Mouse (Mus musculus): ENCODE data around the gene Hist1h3c.
"Not testable (repeated sequence)": the region's sequence is repeated elsewhere in the genome, so short reads cannot be mapped to it uniquely, and the experiment has no call there.

The Hist1h3c gene

DNA sequence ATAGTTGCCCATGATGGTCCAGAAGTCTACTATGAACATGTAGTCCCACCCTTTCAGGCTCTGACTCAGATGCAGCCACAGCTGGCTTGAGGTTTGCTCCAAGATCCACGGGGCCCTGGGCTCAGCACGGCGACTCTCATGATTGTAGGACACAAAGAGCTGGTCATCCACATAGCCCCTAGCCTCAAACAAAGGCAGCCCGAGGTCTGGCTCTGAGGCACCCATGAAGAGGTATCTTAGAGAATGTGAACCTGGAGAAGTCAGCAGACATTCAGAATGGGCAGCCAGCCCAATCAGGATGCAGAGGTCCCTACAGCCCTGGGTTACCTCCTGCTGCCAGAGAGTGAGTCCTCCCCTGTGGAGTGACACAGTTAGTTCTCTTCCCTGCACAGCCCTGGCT is 37.4 kb downstream of the Hist1h3c start:
- no peak for DNase-seq (ENCODE audit: low read depth in 1 of 2, low spot score in 2 of 2)

DNA sequence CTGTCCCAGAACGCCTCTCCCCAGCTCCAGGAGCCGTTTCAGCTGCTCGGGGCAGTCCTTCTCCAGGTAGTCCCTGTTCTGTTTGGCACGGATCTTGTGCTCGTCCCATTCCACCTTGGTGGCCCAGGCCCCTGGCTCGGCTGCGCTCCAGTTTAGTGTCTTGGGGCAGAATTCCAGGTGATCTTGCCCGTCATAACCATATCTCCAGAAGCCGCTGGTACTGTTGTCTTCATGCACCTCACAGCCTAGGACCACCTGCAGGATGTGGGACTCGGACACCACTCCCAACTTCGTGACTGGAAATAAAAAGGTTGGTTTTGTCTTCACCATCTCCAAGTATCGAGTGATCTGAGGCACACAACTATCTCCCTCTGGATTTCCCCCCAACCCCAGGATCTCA is 38.6 kb downstream of the Hist1h3c start:
- no peak for DNase-seq (ENCODE audit: low read depth in 1 of 2, low spot score in 2 of 2)

DNA sequence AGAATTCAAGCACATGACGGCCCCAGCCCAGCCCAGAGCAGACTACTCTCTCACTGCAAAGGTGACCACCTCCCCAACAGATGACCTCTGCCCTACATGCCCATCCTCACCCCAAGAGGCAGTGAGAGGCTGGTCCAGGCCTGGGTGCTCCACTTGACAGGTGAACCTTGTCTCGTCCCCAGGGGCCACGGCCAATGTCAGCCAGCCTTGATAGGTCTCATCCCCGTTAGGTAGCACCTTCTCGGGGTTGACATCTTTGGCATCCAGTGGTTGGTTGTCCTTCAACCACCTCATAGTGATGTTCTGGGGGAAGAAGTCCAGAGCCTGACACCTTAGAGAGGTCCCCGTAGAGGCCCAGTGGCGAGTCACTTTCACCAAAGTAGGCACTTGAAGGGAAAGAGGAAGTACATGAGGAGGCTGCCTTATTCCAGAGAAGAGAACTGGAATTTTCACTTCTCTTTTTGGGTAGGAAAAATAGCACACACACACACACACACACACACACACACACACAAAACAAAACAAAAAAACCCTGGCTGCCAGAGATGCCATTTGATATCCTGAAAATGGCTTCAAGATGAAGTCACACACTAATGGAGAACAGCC is 39.5 kb downstream of the Hist1h3c start:
- no peak for DNase-seq (ENCODE audit: low read depth in 1 of 2, low spot score in 2 of 2)

DNA sequence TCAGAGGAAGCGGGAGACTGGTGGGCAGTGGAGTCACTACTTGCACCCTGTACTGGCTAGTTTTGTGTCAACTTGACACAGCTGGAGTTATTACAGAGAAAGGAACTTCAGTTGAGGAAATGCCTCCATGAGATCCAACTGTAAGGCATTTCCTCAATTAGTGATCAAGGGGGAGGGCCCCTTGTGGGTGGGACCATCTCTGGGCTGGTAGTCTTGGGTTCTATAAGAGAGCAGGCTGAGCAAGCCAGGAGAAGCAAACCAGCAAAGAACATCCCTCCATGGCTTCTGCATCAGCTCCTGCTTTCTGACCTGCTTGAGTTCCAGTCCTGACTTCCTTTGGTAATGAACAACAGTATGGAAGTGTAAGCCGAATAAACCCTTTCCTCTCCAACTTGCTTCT is 42.6 kb downstream of the Hist1h3c start:
- not testable (repeated sequence) for DNase-seq (ENCODE audit: low read depth in 1 of 2, low spot score in 2 of 2)

DNA sequence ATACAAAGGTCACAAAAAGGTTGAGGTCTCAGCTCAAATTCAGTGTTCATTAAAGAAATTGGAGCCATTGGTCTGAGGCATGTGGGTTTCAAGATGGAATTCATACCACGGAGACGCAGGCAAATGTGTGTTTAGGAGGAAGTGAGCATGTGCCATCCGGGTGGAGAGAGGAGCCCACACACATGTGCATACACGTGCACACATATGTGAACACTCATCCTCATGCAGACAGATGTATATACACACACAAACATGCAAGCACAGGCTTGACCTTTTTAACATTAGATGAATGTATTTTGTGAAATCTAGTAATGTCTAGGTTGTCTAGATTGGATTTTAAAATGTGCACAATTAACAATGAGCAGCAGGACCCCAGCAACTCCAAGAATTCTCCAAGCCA is 43.2 kb downstream of the Hist1h3c start:
- no peak for DNase-seq (ENCODE audit: low read depth in 1 of 2, low spot score in 2 of 2)

DNA sequence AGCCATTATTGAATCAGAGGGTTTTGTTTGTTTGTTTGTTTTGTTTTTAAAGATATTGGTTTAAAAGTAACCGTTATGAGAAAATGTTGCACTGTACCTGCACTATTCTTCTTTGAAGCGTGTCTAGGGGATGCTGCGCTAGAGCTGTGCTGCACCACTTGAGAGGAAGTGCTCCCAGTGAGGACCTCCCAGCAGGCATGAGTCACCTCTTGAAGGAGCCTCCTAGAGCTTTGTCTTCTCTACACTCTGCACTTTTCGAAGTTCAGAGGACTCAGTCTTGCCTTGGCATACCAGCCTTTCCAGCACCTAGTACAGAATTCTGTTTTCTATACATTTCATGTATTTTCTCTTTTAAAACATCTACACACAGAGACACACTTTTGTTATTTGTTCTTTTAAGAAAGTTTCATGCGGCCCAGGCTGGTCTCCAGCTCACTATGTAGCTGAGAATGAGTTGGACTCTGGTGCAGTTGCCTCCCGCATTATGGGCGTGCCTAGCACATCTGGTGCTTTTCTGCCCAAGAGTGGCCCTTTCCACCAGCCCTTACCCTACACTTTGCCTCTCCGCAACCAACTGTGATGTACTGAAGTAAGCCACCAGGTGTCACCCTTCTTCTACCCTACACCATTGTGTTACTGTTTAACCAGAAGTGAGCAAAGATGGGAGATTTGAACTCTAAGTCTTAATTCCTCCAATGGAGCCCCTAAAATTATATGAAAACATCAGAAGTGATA is 44.4 kb downstream of the Hist1h3c start:
- DNase-seq (ENCODE audit: low read depth in 1 of 2, low spot score in 2 of 2) = peak in 1 of 2 experiments; percentile 60

DNA sequence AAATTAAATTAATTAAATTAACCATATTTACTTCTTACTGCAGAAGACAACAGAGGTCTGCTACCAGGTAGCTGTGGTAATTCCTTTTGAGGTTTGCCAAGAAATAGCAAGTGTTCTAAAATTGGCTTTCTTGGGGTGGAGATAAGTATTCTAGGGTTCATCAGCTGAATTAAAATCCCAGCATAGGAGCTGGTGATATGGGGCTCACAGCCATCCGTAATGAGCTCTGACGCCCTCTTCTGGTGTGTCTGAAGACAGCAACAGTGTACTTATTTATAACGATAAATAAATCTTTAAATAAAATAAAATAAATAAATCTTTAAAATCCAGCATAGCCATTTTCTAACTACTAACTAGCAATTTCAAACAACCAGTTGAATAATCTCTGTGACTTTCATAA is 45.6 kb downstream of the Hist1h3c start:
- DNase-seq (ENCODE audit: low read depth in 1 of 2, low spot score in 2 of 2) = no peak

DNA sequence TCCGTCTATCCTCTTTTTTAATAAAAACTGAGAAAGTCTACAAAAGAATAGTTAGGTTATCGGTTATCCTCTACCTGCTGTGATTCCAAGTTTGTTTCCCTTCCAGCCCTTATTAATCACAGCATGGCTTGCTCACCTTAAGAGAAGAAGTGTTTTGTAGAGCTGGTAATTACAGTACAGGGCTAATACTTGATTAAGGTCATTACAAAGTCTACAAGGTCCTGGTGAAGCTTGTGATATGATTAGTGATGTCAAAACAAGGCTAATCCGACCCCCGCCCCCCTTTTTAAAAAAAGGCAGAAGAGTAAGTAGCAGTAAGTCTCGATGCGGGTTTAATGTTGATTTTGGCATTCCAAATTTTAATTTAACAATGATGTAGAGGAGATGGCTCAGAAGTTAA is 46.4 kb downstream of the Hist1h3c start:
- no peak for DNase-seq (ENCODE audit: low read depth in 1 of 2, low spot score in 2 of 2)

DNA sequence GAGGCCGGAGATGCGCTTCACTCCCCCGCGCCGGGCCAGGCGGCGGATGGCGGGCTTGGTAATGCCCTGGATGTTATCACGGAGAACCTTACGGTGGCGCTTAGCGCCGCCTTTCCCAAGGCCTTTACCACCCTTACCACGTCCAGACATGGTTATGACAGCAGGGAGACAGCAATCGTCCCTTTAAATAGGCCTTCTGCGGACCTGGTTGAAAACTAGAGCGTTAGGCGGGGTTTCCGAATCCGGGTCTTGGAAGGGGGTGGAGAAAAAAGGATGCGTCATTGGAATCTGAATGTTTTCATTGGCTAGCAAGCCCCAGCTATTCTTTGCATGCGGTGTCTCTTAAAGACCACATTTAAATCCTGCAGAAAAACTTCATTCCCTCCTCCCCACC is 47.1 kb downstream of the Hist1h3c start, which contains the start of gene Hist1h4c:
TSS of gene Hist1h4c (minus strand) at position 155 of the 394 bp plus-strand sequence.
- peak; percentile 97 to 98 for DNase-seq (ENCODE audit: low read depth in 1 of 2, low spot score in 2 of 2)

DNA sequence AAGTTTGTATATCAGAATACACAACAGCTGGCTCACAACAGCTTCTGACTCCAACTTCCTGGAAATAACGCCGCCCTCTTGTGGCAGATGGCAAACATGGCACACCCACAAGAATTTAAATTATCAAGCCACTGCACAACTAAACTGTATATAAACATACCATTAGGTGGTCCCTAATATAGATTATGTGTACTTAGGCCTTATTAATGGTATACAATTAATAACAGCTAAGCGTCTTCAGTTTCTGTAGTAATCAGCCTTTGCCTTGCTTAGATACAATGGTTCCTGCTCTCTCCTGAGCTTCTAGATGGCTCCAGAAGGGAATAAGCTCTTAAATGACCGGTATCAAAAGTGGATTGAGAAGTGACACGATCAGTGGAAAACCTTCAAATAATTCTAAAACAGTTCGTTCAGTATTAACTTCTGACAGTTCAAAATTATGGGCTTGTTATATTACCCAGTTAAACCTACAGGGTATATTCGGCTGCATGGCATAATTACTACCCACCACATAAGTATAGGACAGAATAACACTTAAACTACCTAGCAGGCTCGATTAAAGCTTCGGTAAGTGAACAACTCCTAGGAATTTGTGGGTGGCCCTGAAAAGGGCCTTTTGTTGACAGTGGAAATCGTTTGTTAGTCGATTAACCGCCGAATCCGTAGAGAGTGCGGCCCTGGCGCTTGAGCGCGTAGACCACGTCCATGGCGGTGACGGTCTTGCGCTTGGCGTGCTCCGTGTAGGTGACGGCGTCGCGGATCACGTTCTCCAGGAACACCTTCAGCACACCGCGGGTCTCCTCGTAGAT is 47.7 kb downstream of the Hist1h3c start:
- DNase-seq (ENCODE audit: low read depth in 1 of 2, low spot score in 2 of 2) = no peak

DNA sequence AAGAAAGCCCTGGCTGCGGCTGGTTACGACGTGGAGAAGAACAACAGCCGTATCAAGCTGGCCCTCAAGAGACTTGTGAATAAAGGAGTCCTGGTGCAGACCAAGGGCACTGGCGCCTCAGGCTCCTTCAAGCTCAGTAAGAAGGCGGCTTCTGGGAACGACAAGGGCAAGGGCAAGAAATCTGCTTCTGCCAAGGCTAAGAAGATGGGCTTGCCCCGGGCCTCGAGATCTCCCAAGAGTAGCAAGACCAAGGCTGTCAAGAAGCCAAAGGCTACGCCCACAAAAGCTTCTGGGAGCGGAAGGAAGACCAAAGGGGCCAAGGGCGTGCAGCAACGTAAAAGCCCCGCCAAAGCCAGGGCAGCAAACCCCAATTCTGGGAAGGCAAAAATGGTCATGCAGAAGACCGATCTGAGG is 49.3 kb downstream of the Hist1h3c start:
- no peak for DNase-seq (ENCODE audit: low read depth in 1 of 2, low spot score in 2 of 2)

DNA sequence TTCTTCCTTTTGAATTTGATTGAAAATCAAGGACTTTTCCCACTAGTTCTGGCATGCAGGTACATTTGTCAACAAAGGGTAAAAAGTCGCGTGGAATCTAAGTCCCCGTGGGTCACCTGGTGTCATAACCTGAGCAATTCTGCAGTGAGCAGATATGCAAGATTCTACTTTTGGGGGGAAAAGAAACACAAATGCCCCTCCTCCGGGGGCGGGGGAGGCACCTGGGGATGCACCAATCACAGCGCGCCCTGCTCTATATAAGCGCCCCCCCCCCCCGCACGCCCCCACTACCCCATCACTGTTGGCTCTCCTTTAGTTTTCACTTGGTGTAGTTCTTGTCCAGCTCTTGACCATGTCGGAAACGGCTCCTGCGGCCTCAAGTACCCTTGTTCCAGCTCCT is 49.9 kb downstream of the Hist1h3c start, which contains the start of gene Hist1h1t:
TSS of gene Hist1h1t (plus strand) at position 301 of the 400 bp plus-strand sequence.
- DNase-seq (ENCODE audit: low read depth in 1 of 2, low spot score in 2 of 2) = no peak
